In genomic region chr2:14862981-14863380, GRCm38 (mm10) we compare ENCODE assay signal across 16 mouse cellular contexts.
"Had no signal": no experiment of that assay in that cellular context is flagged by ENCODE, and none has a peak within 500 bp of the region (broad histone marks: within the 10 kb centered on the region; RNA-seq: fewer than 3 reads in every experiment).

No protein-coding gene starts in this region.

- H3K27ac ChIP-seq: kidney, postnatal 0 days; layer of hippocampus, adult 2 months; left cerebral cortex, adult 2 months; limb, embryonic 12.5 days; limb, embryonic 15.5 days; liver, embryonic 13.5 days had no signal

- DNase-seq: kidney, adult 2 months; kidney, postnatal 25 days; layer of hippocampus, postnatal 36 days; left cerebral cortex, postnatal 4 days; liver, embryonic 13.5 days; lung, adult 2 months; lung, postnatal 14 days; lung, postnatal 4 days; midbrain, embryonic 14.5 days; thymus, postnatal 25 days had no signal

- H3K9me3 ChIP-seq: limb, embryonic 12.5 days; limb, embryonic 15.5 days; liver, embryonic 13.5 days had no signal

- H3K4me1 ChIP-seq: limb, embryonic 12.5 days; limb, embryonic 15.5 days; liver, embryonic 13.5 days had no signal

- H3K36me3 ChIP-seq: limb, embryonic 12.5 days; limb, embryonic 15.5 days; liver, embryonic 13.5 days had no signal

- H3K4me3 ChIP-seq: layer of hippocampus, adult 2 months; left cerebral cortex, adult 2 months; limb, embryonic 12.5 days; limb, embryonic 15.5 days; liver, embryonic 13.5 days had no signal

- H3K4me2 ChIP-seq: limb, embryonic 12.5 days; limb, embryonic 15.5 days; liver, embryonic 13.5 days; midbrain, embryonic 11.5 days had no signal

- H3K27me3 ChIP-seq: limb, embryonic 12.5 days; limb, embryonic 15.5 days; liver, embryonic 13.5 days had no signal

- H3K9ac ChIP-seq: limb, embryonic 12.5 days; limb, embryonic 15.5 days; liver, embryonic 13.5 days had no signal
